Mouse (Mus musculus) cortical plate, adult 2 months (tissue): ENCODE measurements around the gene Dlgap3.

ENCODE experiments used
- CTCF ChIP-seq: fragments of 200-500 bp; IDR thresholded peaks from 2 replicates; pipeline ENCODE4 v1.5.1; 2011; ENCODE audit warnings: mild to moderate bottlenecking, control low read depth, low read length; ENCODE audit not compliant: insufficient read depth; ENCODE audit errors: extremely low read depth
- POLR2A ChIP-seq: fragments of 200-500 bp; IDR thresholded peaks from 2 replicates; pipeline ENCODE4 v1.6.1; 2011; ENCODE audit warnings: mild to moderate bottlenecking, low read length, control low read depth; ENCODE audit not compliant: insufficient read depth; ENCODE audit errors: extremely low read depth

DNA sequence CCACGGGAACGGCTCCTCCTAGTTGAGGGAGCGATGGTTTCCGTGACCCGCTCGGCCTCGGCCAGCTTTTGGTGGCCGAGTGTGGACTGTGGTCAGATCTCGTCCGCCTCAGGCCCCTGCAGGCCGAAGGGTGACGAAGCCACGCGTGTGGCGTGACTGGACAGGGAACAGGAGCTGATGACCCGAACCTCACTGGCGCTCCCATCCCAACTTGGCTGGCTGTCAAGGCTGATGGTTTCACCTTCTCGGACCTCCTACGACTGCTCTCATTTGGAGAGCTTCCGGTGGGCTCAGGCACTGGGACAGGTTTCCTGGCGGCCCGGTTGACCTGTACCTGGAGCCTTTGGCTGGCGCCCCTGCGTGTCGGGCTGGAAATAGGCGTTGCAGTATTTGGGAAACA lies 74.9 kb downstream of the Dlgap3 start:
- no peak for TF ChIP-seq CTCF
- TF ChIP-seq POLR2A: no peak
